Mouse (Mus musculus) heart, embryonic 13.5 days (tissue): Measurements from ENCODE around the gene Slc38a6. TPM values are rescaled to one million over a fixed set of nuclear protein-coding genes. Genes with fewer than 3 reads are reported as not detected.

Source experiments
- ATAC-seq: fragments of 200-750 bp; cut with Nextera tagmentation; 2 replicates; pipeline ENCODE4 v1.8.0; 2017; ENCODE audit warnings: moderate TSS enrichment; ENCODE audit not compliant: insufficient number of reproducible peaks, low FRiP score, low TSS enrichment; ENCODE audit errors: extremely low read depth
- H3K27ac ChIP-seq: fragments of 300-500 bp; sonication (generic); replicated peaks from 2 replicates; pipeline ENCODE4 v1.5.1; 2015; ENCODE audit warnings: moderate library complexity, mild to moderate bottlenecking, inconsistent platforms
- H3K27me3 ChIP-seq: fragments of 300-500 bp; sonication (generic); replicated peaks from 2 replicates; pipeline ENCODE4 v1.6.1; 2015; ENCODE audit warnings: mild to moderate bottlenecking, inconsistent platforms
- H3K36me3 ChIP-seq: fragments of 300-500 bp; sonication (generic); 2 replicates; pipeline ENCODE4 v1.6.1; 2015; ENCODE audit warnings: mild to moderate bottlenecking, inconsistent platforms
- H3K4me1 ChIP-seq: fragments of 300-500 bp; sonication (generic); 2 replicates; pipeline ENCODE4 v1.6.1; 2015; ENCODE audit warnings: inconsistent platforms
- H3K4me2 ChIP-seq: fragments of 300-500 bp; sonication (generic); 2 replicates; pipeline ENCODE4 v1.6.1; 2015; ENCODE audit warnings: inconsistent platforms, mild to moderate bottlenecking, moderate library complexity
- H3K4me3 ChIP-seq: fragments of 300-500 bp; sonication (generic); 2 replicates; pipeline ENCODE4 v1.5.1; 2015; ENCODE audit warnings: moderate library complexity, mild to moderate bottlenecking, inconsistent platforms
- H3K9ac ChIP-seq: fragments of 300-500 bp; sonication (generic); 2 replicates; pipeline ENCODE4 v1.6.1; 2015; ENCODE audit warnings: inconsistent platforms, mild to moderate bottlenecking, moderate library complexity
- H3K9me3 ChIP-seq: fragments of 300-500 bp; sonication (generic); 2 replicates; pipeline ENCODE4 v1.6.1; 2016; ENCODE audit warnings: inconsistent platforms
- WGBS: fragments of 180-500 bp; shearing (Covaris S2); methylation state at CpG from one replicate; pipeline ENCODE4 v1.1.7; 2015; ENCODE audit warnings: mixed read lengths; 5-methylcytosine and 5-hydroxymethylcytosine counted together
- polyA plus RNA-seq: library from polyadenylated mRNA; unstranded; fragments of >200 nt; fragmentation: Nextera tagmentation; extraction: Ambion mirVana; gene quantifications from 2 replicates; pipeline ENCODE4 v1.2.1, GENCODE M21; 2015

Gene Slc38a6
- polyA plus RNA-seq, 1 experiment from 2014 or later: 4.1 TPM

DNA sequence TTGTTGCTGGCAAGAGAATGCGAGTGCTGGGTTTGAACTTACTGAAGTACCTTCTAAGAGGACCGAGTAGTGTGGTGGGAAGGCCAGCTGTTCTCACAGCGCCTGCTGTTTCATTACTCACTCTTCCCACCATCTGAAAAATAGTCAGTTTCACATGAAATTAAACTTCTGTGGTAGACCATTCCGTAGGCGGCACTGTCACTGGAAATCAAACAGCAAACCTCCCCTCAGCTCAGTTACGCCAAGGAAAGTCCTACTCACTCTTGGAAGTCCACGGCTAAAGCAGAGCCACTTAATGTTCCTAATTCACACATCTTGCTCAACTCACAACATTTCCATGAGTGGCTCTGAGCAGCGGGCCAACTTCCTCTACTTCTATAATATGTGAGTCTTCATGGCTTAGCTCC is 37.6 kb downstream of the Slc38a6 start:
- Histone ChIP-seq H3K9me3 (no peaks in the 10 kb centered on the region), H3K27ac (peak overlapping the region; percentile 81; the same call in 1 of the 2 replicates), H3K27me3 (no peaks in the 10 kb centered on the region), H3K36me3 (no peaks in the 10 kb centered on the region), H3K9ac (no peak overlapping the region), H3K4me3 (no peak overlapping the region), H3K4me2 (no peak overlapping the region), H3K4me1 (peaks cover 29% of the 10 kb centered on the region)
- 86% methylated on average over 8 of the region's 8 CpGs for WGBS
- no peak for ATAC-seq

- H3K27ac ChIP-seq: peak overlapping the region; percentile 81
- H3K9me3 ChIP-seq: no peaks in the 10 kb centered on the region
- peaks cover 29% of the 10 kb centered on the region for H3K4me1 ChIP-seq
- H3K4me2 ChIP-seq: no peak overlapping the region
- ATAC-seq: no peak
- no peak overlapping the region for H3K4me3 ChIP-seq
- H3K27me3 ChIP-seq: no peaks in the 10 kb centered on the region
- WGBS: 87% methylated on average over 1 of the region's 1 CpGs
- no peaks in the 10 kb centered on the region for H3K36me3 ChIP-seq
- H3K9ac ChIP-seq: no peak overlapping the region; the same call in 1 of the 2 replicates
Measured at GRCm38 (mm10) chr12:73324742-73325141, 38.2 kb downstream of the Slc38a6 start.

DNA sequence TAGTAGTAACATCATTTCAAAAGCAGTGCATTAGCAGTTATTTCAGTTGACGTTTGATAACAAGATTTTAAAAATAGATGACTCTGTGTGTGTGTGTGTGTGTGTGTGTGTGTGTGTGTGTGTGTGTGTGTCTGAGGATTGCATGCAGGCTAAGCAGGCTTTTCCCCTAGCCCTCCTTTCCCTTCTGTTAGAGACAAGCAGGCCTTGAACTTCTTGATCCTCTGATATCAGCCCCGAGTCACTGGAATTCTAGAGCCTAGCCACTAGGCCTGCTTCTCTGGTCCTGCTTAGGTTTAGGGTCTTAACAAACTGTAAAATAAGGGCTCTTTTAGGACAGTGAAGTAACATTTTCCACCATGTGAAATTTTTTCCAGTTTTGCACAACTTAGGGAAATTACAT is 38.6 kb downstream of the Slc38a6 start:
- H3K36me3 ChIP-seq: no peaks in the 10 kb centered on the region
- H3K4me1 ChIP-seq: peaks cover 29% of the 10 kb centered on the region
- H3K27ac ChIP-seq: peak overlapping the region; percentile 81
- ATAC-seq: no peak
- H3K4me2 ChIP-seq: no peak overlapping the region
- H3K9ac ChIP-seq: no peak overlapping the region; the same call in 1 of the 2 replicates
- H3K27me3 ChIP-seq: no peaks in the 10 kb centered on the region
- H3K4me3 ChIP-seq: no peak overlapping the region
- no peaks in the 10 kb centered on the region for H3K9me3 ChIP-seq
- 21% methylated on average over 2 of the region's 2 CpGs for WGBS

DNA sequence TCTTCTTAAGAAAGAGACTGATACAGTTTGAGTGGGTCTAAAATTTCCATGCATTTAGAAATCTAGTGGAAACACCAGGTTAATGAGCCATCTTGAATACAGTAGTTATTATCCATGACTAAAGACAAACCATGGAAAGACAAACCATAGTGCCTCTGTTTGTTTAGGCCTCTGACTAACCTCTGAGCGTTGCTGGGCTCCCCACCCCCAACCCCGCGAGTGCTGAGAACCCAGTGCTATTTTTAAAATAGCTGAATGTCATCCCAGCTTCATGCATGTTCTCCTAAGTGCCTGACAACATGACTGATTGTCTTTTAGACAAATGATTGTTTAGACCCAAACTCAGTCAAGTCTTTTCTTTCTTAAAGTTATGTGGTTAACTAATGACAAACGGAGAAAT is 39.0 kb downstream of the Slc38a6 start:
- ATAC-seq: no peak
- H3K27ac ChIP-seq: peak overlapping the region; percentile 81
- no peak overlapping the region for H3K4me2 ChIP-seq
- no peaks in the 10 kb centered on the region for H3K27me3 ChIP-seq
- H3K9me3 ChIP-seq: no peaks in the 10 kb centered on the region
- H3K4me1 ChIP-seq: peaks cover 29% of the 10 kb centered on the region
- H3K36me3 ChIP-seq: no peaks in the 10 kb centered on the region
- WGBS: 10% methylated on average over 4 of the region's 4 CpGs
- H3K4me3 ChIP-seq: no peak overlapping the region
- no peak overlapping the region for H3K9ac ChIP-seq

DNA sequence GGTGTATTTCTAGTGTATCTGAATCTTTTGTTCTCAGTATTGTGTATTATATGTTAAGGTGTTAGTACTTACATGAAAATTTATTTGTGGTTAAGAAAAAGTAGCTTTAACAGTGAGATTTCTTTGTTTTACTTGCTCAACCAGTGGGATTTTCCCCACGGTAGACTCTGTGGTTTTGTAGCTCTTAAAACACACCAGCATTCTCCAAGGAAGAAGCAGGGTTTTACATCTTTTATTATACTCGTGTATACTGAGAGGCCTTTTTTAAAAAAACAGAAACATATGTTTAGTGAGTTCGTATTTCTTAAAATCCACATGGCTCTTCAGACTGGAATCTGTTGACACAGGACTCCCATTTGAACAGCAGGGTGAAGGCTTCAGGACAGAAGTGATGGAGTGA is 40.8 kb downstream of the Slc38a6 start:
- H3K9me3 ChIP-seq: no peaks in the 10 kb centered on the region
- no peak overlapping the region for H3K4me2 ChIP-seq
- no peaks in the 10 kb centered on the region for H3K36me3 ChIP-seq
- no peaks in the 10 kb centered on the region for H3K27me3 ChIP-seq
- H3K4me1 ChIP-seq: peaks cover 26% of the 10 kb centered on the region
- no peak overlapping the region for H3K9ac ChIP-seq
- 72% methylated on average over 3 of the region's 3 CpGs for WGBS
- H3K27ac ChIP-seq: no peak overlapping the region
- ATAC-seq: no peak
- no peak overlapping the region for H3K4me3 ChIP-seq

DNA sequence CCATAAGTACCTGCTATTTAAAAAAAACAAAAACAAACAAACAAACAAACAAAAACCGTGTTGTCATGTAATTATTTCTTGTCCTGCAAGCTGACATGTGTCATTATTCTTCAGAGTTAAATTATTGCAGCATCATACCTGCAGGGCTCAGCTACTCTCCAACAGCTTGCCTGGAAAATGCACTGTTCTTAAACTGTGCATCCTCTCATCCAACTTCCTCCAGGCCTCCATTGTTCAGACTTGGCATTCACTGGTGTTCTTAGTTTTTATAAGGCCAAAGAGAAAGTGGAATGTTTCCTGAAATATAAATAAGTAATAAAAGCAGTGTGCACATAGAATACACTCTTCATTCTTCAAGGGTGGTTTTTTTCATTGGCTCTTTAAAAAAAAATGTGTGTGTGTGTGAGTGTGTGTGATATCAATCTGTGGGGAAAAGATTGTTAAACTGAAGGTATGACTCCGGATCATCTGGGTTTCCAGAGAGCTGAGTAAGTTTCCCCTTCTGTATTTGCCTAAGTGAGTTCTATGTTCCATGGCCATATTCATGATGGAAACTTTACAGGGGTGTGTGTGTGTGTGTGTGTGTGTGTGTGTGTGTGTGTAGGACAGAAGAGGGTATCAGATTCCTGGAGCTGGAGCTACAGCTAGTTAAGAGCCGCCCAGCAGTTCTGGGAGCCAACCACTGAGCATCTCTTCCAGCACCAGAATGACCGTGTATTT is 42.0 kb downstream of the Slc38a6 start:
- Histone ChIP-seq H3K36me3 (no peaks in the 10 kb centered on the region), H3K9ac (no peak overlapping the region), H3K4me3 (no peak overlapping the region), H3K9me3 (no peaks in the 10 kb centered on the region), H3K4me1 (peaks cover 23% of the 10 kb centered on the region), H3K27me3 (no peaks in the 10 kb centered on the region), H3K4me2 (no peak overlapping the region), H3K27ac (0 out of 2 replicates have a peak overlapping the region, but pooled peaks have one; percentile 28)
- WGBS: 77% methylated on average over 4 of the region's 4 CpGs
- ATAC-seq: no peak

DNA sequence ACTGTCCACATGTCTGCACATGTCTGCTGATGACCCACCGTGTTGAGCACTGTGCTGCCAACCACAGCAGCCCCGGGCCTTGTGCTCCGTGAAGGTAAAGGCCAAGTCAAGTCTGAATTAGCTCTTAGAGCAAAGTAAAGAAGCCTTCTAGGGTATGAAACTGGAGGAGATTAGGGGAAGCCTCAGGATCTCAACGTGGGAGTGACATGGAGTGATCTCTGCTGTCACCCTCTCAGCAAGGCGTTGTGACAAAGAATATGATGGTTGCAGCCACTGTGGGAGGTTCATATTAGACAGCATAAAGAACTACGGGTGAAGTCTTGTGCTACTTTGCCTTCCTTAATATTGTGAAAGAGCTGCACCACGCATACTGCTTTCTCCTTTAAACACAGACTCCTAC is 43.7 kb downstream of the Slc38a6 start:
- 66% methylated on average over 7 of the region's 7 CpGs for WGBS

GRCm38 (mm10) chr12:73332701-73333100 is 46.1 kb downstream of the Slc38a6 start:
- no peaks in the 10 kb centered on the region for H3K36me3 ChIP-seq
- no peak overlapping the region for H3K4me2 ChIP-seq
- no peak overlapping the region for H3K27ac ChIP-seq
- WGBS: 75% methylated on average over 4 of the region's 4 CpGs
- peaks cover 8% of the 10 kb centered on the region for H3K4me1 ChIP-seq
- H3K9ac ChIP-seq: no peak overlapping the region
- ATAC-seq: no peak
- H3K9me3 ChIP-seq: no peaks in the 10 kb centered on the region
- no peaks in the 10 kb centered on the region for H3K27me3 ChIP-seq
- no peak overlapping the region for H3K4me3 ChIP-seq

More for the DNA sequence above, 43.7 kb downstream of the Slc38a6 start:
- no peak overlapping the region for H3K9ac ChIP-seq
- no peak overlapping the region for H3K4me3 ChIP-seq
- H3K9me3 ChIP-seq: no peaks in the 10 kb centered on the region
- ATAC-seq: no peak
- peaks cover 19% of the 10 kb centered on the region for H3K4me1 ChIP-seq
- H3K27ac ChIP-seq: no peak overlapping the region
- H3K36me3 ChIP-seq: no peaks in the 10 kb centered on the region
- H3K4me2 ChIP-seq: no peak overlapping the region
- no peaks in the 10 kb centered on the region for H3K27me3 ChIP-seq

GRCm38 (mm10) chr12:73334051-73334551 is 47.5 kb downstream of the Slc38a6 start:
- no peaks in the 10 kb centered on the region for H3K27me3 ChIP-seq
- WGBS: 61% methylated on average over 8 of the region's 8 CpGs
- ATAC-seq: no peak
- no peaks in the 10 kb centered on the region for H3K9me3 ChIP-seq
- H3K4me3 ChIP-seq: no peak overlapping the region
- H3K4me2 ChIP-seq: no peak overlapping the region
- H3K27ac ChIP-seq: no peak overlapping the region
- H3K4me1 ChIP-seq: peaks cover 8% of the 10 kb centered on the region
- no peak overlapping the region for H3K9ac ChIP-seq
- H3K36me3 ChIP-seq: no peaks in the 10 kb centered on the region

DNA sequence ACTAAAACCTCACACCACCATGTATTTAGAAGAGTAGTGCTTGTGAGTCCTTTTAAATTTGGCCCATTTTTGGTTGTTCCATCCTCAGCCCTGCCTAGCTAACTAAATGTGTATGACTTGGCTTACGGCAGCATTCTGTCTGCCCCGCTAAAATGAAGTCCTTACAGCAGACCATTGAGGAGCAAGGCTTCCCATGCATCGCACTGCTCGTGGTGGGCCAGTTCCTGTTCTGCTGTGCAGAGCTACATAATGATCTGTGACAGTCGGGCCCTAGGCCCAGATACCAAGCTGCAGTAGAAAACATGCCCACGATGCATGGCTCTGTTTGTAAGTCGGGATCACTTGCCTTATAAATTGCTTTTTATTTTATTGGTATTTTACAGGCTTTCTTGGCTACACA is 50.5 kb downstream of the Slc38a6 start:
- Histone ChIP-seq H3K4me1 (peaks cover 8% of the 10 kb centered on the region), H3K27me3 (no peaks in the 10 kb centered on the region), H3K36me3 (no peaks in the 10 kb centered on the region), H3K4me3 (no peak overlapping the region), H3K27ac (no peak overlapping the region), H3K4me2 (no peak overlapping the region), H3K9me3 (no peaks in the 10 kb centered on the region), H3K9ac (no peak overlapping the region)
- ATAC-seq: no peak
- WGBS: 82% methylated on average over 7 of the region's 7 CpGs

- no peak overlapping the region for H3K9ac ChIP-seq
- no peak for ATAC-seq
- H3K4me2 ChIP-seq: no peak overlapping the region
- H3K27me3 ChIP-seq: no peaks in the 10 kb centered on the region
- 44% methylated on average over 8 of the region's 8 CpGs for WGBS
- no peaks in the 10 kb centered on the region for H3K9me3 ChIP-seq
- no peak overlapping the region for H3K4me3 ChIP-seq
- no peak overlapping the region; the same call in 1 of the 2 replicates for H3K27ac ChIP-seq
- peaks cover 9% of the 10 kb centered on the region; the same call in 1 of the 2 replicates for H3K36me3 ChIP-seq
- 0 out of 2 replicates have a peak, but pooled peaks cover 2% of the 10 kb centered on the region for H3K4me1 ChIP-seq
Measured at GRCm38 (mm10) chr12:73340642-73341293, 54.2 kb downstream of the Slc38a6 start.
